Mouse (Mus musculus) neural tube, embryonic 15.5 days (tissue): ENCODE results near the gene Pcgf2. TPM values are rescaled to one million over a fixed set of nuclear protein-coding genes. Genes with fewer than 3 reads are reported as not detected.

ENCODE experiments used
- ATAC-seq: fragments of 200-750 bp; cut with Nextera tagmentation; 2 replicates; pipeline ENCODE4 v1.8.0; 2017; ENCODE audit warnings: mild to moderate bottlenecking, moderate TSS enrichment, moderate library complexity; ENCODE audit not compliant: low FRiP score
- H3K27ac ChIP-seq: fragments of 300-500 bp; sonication (generic); replicated peaks from 2 replicates; pipeline ENCODE4 v1.5.1; 2015; ENCODE audit warnings: mild to moderate bottlenecking, inconsistent platforms
- H3K27me3 ChIP-seq: fragments of 300-500 bp; sonication (generic); replicated peaks from 2 replicates; pipeline ENCODE4 v1.6.1; 2015; ENCODE audit warnings: inconsistent platforms
- H3K36me3 ChIP-seq: fragments of 300-500 bp; sonication (generic); 2 replicates; pipeline ENCODE4 v1.6.1; 2015; ENCODE audit warnings: inconsistent platforms
- H3K4me1 ChIP-seq: fragments of 300-500 bp; sonication (generic); 2 replicates; pipeline ENCODE4 v1.6.1; 2015; ENCODE audit warnings: inconsistent platforms
- H3K4me2 ChIP-seq: fragments of 300-500 bp; sonication (generic); 2 replicates; pipeline ENCODE4 v1.6.1; 2015; ENCODE audit warnings: inconsistent platforms, mild to moderate bottlenecking, moderate library complexity
- H3K4me3 ChIP-seq: fragments of 300-500 bp; sonication (generic); replicated peaks from 2 replicates; pipeline ENCODE4 v1.5.1; 2015; ENCODE audit warnings: mild to moderate bottlenecking, inconsistent platforms
- H3K9ac ChIP-seq: fragments of 300-500 bp; sonication (generic); replicated peaks from 2 replicates; pipeline ENCODE4 v1.6.1; 2015; ENCODE audit warnings: mild to moderate bottlenecking, inconsistent platforms
- H3K9me3 ChIP-seq: fragments of 300-500 bp; sonication (generic); replicated peaks from 2 replicates; pipeline ENCODE4 v1.6.1; 2016; ENCODE audit warnings: inconsistent platforms
- WGBS: fragments of 180-500 bp; shearing (Covaris S2); methylation state at CpG from one replicate; pipeline ENCODE4 v1.1.7; 2015; ENCODE audit warnings: mixed read lengths; 5-methylcytosine and 5-hydroxymethylcytosine counted together
- polyA plus RNA-seq: library from polyadenylated mRNA; unstranded; fragments of >200 nt; fragmentation: Nextera tagmentation; extraction: Ambion mirVana; gene quantifications from 2 replicates; pipeline ENCODE4 v1.2.1, GENCODE M21; 2015

The Pcgf2 gene
- polyA plus RNA-seq, 1 experiment from 2014 or later, result 17.7 TPM

DNA sequence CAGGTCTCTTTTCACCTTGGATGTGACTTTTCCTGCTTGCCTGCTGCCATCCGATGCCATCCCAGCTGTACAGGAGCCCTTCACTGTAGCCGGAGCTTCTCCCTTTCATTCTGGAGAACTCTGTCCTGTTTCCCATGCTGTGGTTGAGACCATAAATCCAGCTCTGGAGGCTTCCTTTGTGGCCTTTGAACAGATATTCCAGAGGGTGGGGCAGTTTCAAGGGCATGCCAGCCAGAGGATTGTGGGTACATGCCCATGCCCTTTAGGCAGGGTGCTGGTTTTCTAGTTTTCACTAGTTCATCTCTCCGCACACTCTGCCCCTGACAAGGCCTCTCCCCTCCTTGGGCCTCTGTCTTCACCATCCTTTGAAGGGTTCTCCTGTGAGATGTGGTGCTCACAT is 13.2 kb downstream of the Pcgf2 start:
- H3K36me3 ChIP-seq, result peaks cover 40% of the 10 kb centered on the region
- no peak overlapping the region for H3K9ac ChIP-seq

DNA sequence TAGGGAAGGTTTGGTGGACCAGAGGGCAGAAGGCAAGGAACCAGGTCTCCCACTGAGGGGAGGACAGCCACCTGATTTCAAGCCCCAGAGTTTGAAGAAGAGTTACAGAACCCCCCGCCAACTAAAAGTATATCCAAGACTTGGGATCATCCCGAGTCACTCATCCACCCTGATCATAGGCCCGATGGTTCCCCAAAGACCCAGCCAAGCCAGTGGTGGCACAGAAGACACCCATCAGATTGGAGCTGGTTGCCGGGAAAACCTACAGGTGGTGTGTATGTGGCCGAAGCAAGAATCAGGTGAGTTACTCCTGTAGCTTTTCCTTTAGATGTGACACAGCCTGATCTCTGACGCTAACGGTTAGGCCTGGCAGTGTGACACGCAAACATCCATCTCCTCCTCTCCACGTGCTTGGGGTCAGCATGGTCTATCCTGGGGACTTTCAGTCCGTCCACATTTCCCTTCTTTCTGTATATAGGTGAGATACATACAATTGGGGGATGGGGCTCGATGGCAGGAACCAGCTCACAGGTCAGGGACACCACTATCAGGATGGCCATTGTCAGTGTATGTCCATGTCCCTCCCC is 13.9 kb downstream of the Pcgf2 start:
- peak overlapping the region; percentile 92 for H3K4me2 ChIP-seq
- H3K4me1 ChIP-seq, result peaks cover 30% of the 10 kb centered on the region
- no peak for ATAC-seq
- H3K27ac ChIP-seq, result no peak overlapping the region
- no peaks in the 10 kb centered on the region for H3K27me3 ChIP-seq
- peaks cover 40% of the 10 kb centered on the region for H3K36me3 ChIP-seq
- no peaks in the 10 kb centered on the region for H3K9me3 ChIP-seq
- peak overlapping the region; percentile 45 for H3K4me3 ChIP-seq
- 77% methylated on average over 11 of the region's 11 CpGs for WGBS
- H3K9ac ChIP-seq, result 0 out of 2 replicates have a peak overlapping the region, but pooled peaks have one; percentile 22

More for the DNA sequence above, 13.2 kb downstream of the Pcgf2 start:
- no peak for ATAC-seq
- no peak overlapping the region for H3K4me3 ChIP-seq
- no peak overlapping the region for H3K27ac ChIP-seq
- no peak overlapping the region for H3K4me2 ChIP-seq
- H3K9me3 ChIP-seq, result no peaks in the 10 kb centered on the region
- H3K4me1 ChIP-seq, result peaks cover 30% of the 10 kb centered on the region
- no peaks in the 10 kb centered on the region for H3K27me3 ChIP-seq
- 80% methylated on average over 3 of the region's 3 CpGs for WGBS

DNA sequence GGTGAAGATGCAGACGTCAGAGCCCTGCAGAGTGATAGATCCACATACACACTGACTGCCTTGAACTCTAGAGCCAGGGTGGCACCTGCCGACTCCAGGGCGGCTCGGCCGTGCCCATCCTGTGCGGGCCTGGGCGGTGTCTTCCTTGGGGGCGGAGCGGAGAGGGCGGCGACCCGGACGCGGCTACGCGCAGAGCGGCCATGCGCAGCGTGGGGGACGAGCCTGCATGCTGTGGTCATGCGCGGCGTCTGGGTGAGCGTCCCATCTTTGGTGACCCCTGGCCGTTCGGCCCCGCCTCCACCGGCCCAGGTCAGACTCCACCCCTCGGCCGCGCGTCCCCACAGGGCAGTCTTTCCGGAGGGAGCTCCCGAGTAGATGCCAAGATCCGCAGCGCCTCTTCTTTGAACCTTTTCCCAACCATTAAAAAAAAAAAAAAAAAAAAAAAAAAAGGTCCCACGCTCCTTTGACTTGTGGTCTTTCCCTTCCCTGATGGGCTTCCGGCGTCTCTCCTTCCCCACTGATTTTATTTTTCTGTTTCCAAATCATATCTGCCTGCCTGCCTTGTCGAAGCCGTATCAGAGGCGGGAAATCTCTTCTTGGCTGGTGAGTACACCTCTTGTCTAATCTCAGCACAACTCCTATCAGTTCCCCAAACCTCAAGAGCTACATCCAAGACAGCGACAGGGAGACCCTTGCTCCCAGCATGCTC is 14.5 kb downstream of the Pcgf2 start, which contains the start of gene Cisd3:
Gene Cisd3 (plus strand): TSS at position 214 of the 709 bp plus-strand sequence.
- Histone ChIP-seq H3K4me1 (peaks cover 31% of the 10 kb centered on the region), H3K9me3 (no peaks in the 10 kb centered on the region), H3K27ac (peak within 1 kb of the TSS; percentile 60; the same call in 1 of the 2 replicates), H3K4me2 (peak within 1 kb of the TSS; percentile 92), H3K9ac (peak within 1 kb of the TSS; percentile 58), H3K36me3 (peaks cover 35% of the 10 kb centered on the region), H3K27me3 (no peaks in the 10 kb centered on the region), H3K4me3 (peak within 1 kb of the TSS; percentile 45)
- ATAC-seq, result peak; percentile 85
- WGBS, result under 1% methylated on average over 43 of the region's 43 CpGs

DNA sequence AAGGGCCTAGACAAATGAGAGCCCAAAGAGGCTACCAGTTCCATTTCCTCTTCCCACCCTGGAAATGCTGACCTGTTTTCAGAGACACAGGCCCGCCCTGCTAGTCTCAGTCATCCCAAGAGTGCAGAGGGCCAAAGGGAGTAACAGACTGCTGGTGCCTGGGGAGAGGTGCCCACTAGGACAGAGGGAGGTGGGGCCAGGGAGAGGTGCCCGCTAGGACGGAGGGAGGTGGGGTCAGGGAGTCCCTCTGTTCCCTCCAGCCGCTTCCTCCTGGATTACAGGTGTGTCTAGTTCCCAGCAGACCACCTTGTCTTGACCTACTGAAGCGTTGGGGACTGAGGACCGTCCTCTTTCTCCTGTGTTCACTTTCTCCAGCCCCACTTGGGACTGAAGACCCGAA is 15.5 kb downstream of the Pcgf2 start:
- Histone ChIP-seq H3K4me1 (peaks cover 36% of the 10 kb centered on the region), H3K9ac (no peak overlapping the region), H3K27ac (peak overlapping the region; percentile 60; the same call in 1 of the 2 replicates), H3K4me2 (peak overlapping the region; percentile 92), H3K9me3 (no peaks in the 10 kb centered on the region), H3K36me3 (peaks cover 32% of the 10 kb centered on the region), H3K27me3 (no peaks in the 10 kb centered on the region), H3K4me3 (0 out of 2 replicates have a peak overlapping the region, but pooled peaks have one; percentile 45)
- ATAC-seq, result no peak
- WGBS, result 47% methylated on average over 7 of the region's 7 CpGs

DNA sequence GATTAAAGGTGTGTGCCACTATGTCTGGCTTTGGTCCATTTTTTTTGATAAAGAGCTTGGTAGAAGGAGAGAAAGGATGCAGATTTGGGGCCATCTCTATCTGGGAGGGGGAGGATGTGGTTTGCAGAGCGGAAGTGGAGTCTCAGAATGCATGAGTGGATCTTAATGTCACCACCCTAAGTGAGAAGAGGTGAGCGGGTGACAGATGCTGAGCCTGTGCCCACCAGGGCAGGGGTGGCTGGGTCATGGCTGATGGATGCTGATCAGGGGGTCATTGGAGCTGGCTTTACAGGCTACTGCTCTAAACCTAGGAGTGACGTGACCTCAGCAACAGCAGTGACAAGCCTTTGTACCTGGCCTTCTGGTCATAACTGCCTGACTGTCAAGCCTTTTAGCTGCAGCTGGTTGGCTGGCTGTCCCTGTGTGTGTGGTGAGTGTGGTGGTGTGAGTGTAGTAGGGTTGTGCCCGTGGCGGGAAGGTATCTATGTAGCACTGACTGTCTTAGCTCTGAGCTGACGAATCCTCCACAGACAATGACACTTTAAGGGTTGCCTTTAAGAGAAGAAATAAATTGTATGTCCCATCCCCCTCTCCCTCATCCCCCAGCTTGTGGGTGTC is 16.1 kb downstream of the Pcgf2 start:
- 80% methylated on average over 6 of the region's 6 CpGs for WGBS
- H3K4me1 ChIP-seq, result peaks cover 36% of the 10 kb centered on the region
- no peak for ATAC-seq

DNA sequence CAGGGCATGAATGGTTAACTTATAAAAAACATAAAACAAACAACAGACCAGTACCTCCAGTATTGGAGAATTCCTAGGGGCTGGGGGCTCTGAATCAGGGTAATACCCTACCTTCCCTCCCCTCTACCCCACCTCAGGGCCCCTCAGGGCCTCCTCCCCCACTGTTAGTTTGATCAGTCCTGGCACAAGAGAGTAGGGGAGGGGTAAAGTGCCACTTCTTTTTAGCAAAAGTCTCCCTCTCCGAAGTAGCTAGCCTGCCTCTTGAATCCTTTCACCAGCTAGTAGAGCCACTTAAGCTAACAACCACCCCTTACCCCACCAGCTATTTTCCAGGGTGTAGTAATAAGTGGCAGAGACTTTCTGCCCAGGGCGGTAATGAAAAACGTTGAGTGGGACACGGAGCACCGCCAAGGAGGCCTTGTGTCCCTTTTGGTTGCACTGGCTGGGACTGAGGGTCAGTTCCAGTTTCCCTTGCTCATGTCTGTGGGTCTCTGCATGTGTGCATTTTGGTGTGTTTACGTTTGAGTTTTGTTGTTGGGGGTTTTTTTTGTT is 17.7 kb downstream of the Pcgf2 start:
- H3K9ac ChIP-seq, result no peak overlapping the region
- H3K9me3 ChIP-seq, result no peaks in the 10 kb centered on the region
- no peak overlapping the region for H3K4me3 ChIP-seq
- no peaks in the 10 kb centered on the region for H3K27me3 ChIP-seq
- WGBS, result 84% methylated on average over 6 of the region's 6 CpGs
- peaks cover 37% of the 10 kb centered on the region for H3K4me1 ChIP-seq
- no peak for ATAC-seq
- no peak overlapping the region for H3K4me2 ChIP-seq
- H3K36me3 ChIP-seq, result peaks cover 38% of the 10 kb centered on the region
- H3K27ac ChIP-seq, result no peak overlapping the region

More for the DNA sequence above, 16.1 kb downstream of the Pcgf2 start:
- no peaks in the 10 kb centered on the region for H3K9me3 ChIP-seq
- H3K9ac ChIP-seq, result no peak overlapping the region
- H3K4me3 ChIP-seq, result no peak overlapping the region
- no peaks in the 10 kb centered on the region for H3K27me3 ChIP-seq
- no peak overlapping the region for H3K4me2 ChIP-seq
- H3K36me3 ChIP-seq, result peaks cover 35% of the 10 kb centered on the region
- H3K27ac ChIP-seq, result no peak overlapping the region

DNA sequence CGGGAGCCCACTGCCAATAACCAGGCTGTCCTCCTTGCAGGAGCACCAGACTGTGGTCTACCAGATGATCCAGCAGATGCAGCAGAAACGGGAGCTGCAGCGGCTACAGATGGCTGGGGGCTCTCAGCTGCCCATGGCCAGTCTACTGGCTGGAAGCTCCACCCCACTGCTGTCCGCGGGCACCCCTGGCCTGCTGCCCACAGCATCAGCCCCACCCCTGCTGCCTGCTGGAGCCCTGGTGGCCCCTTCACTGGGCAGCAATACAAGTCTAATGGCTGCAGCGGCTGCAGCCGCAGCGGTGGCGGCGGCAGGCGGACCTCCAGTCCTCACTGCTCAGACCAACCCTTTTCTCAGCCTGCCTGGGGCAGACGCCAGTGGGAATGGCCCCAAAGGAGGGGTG is 19.9 kb downstream of the Pcgf2 start:
- H3K4me3 ChIP-seq, result no peak overlapping the region
- H3K9ac ChIP-seq, result no peak overlapping the region
- 55% methylated on average over 12 of the region's 12 CpGs for WGBS
- H3K36me3 ChIP-seq, result peaks cover 47% of the 10 kb centered on the region
- H3K27ac ChIP-seq, result peak overlapping the region; percentile 41
- ATAC-seq, result no peak
- H3K4me1 ChIP-seq, result peaks cover 28% of the 10 kb centered on the region
- no peaks in the 10 kb centered on the region for H3K27me3 ChIP-seq
- no peaks in the 10 kb centered on the region for H3K9me3 ChIP-seq
- H3K4me2 ChIP-seq, result no peak overlapping the region

DNA sequence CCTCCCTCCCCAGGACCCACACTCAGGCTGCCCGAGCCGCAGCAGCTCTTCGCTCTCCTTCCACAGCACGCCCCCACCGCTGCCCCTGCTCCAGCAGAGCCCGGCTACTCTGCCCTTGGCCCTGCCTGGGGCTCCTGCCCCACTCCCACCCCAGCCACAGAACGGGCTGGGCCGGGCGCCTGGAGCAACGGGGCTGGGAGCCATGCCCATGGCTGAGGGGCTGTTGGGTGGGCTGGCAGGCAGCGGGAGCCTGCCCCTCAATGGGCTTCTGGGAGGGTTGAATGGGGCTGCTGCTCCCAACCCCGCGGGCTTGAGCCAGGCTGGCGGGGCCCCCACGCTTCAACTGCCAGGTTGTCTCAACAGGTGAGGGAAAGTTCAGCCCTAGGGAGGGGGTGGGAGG is 22.0 kb downstream of the Pcgf2 start:
- Histone ChIP-seq H3K27ac (no peak overlapping the region), H3K36me3 (peaks cover 69% of the 10 kb centered on the region), H3K9ac (no peak overlapping the region), H3K27me3 (no peaks in the 10 kb centered on the region), H3K4me3 (no peak overlapping the region), H3K4me1 (peaks cover 17% of the 10 kb centered on the region), H3K4me2 (no peak overlapping the region), H3K9me3 (no peaks in the 10 kb centered on the region)
- WGBS, result 85% methylated on average over 15 of the region's 15 CpGs
- ATAC-seq, result no peak

DNA sequence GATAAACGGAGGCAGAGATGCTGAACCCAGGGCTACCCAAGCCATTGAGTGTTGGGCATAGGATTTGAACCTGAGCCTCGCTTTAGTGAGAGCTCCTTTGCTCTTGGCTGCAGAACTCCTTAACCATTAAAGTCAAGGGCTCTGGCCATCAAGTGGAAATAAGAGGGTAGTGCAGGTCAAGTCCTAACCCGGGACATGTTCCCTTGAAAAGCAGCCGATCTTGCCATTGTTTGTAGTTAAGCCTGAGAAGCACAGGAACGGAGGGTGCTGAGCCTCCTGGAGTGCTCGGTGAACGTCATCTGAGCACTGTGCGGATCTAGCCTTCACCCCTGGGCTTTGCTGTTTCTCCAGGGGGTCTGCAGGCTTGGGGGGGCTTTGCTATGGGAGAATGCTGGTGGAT is 22.5 kb downstream of the Pcgf2 start:
- 52% methylated on average over 8 of the region's 8 CpGs for WGBS
- peaks cover 73% of the 10 kb centered on the region for H3K36me3 ChIP-seq
- no peak for ATAC-seq

DNA sequence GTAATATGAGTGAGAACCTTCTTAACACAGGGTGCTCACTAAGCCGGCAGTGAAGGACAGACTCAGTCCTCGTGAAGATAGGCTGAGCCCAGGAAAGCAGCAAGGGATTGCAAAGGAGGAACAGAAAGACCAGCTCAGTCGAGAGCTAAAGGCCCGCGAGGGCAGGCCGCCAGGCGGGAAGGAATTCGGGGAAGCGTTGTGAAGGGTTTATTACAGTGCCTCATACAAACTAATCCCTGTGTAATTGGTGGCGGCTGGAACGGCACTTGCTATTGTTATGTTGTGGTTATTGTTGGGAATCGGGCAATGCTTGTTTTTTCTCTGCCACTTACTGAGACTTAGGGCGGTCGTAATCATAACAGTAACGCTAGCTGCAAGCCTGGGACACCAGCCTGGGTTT is 22.9 kb downstream of the Pcgf2 start:
- H3K4me1 ChIP-seq, result peaks cover 17% of the 10 kb centered on the region
- H3K4me3 ChIP-seq, result no peak overlapping the region
- H3K27ac ChIP-seq, result no peak overlapping the region
- no peak overlapping the region for H3K4me2 ChIP-seq
- no peaks in the 10 kb centered on the region for H3K27me3 ChIP-seq
- peaks cover 73% of the 10 kb centered on the region for H3K36me3 ChIP-seq
- 25% methylated on average over 15 of the region's 15 CpGs for WGBS
- no peak overlapping the region for H3K9ac ChIP-seq
- no peaks in the 10 kb centered on the region for H3K9me3 ChIP-seq
- no peak for ATAC-seq

More for the DNA sequence above, 22.5 kb downstream of the Pcgf2 start:
- Histone ChIP-seq H3K27me3 (no peaks in the 10 kb centered on the region), H3K27ac (no peak overlapping the region), H3K9ac (no peak overlapping the region), H3K4me2 (no peak overlapping the region), H3K9me3 (no peaks in the 10 kb centered on the region), H3K4me1 (peaks cover 17% of the 10 kb centered on the region), H3K4me3 (no peak overlapping the region)

DNA sequence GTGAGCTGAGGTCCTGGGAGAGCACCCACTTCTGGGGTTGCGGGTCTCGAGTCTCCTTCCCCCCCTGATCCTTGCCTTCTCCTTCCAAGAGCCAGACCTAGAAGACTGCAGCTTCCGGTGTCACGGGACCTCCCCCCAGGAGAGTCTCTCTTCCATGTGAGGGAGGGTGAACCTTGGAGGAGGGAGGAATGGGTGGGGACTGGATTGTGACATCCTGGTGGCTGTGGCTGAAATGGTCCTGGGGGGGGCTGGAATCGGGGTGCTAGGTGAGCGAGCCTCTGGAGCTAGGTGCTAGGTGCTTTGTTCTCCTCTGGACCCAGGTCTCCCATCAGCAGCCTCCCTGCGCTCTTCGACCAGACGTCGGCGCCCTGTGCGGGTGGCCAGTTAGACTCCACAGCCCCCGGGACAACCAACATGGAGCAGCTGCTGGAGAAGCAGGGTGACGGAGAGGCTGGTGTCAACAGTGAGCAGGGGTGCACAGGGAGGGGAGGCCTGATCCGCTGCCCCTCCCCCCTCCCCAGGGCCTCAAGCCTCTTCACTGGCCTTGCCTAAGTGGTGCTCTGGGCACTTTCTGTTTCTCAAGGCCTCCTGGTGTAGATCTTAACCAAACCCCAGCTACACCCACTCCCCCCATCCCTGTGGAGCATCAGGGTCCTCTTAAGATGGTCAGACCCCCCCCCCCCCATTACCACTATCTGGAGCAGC is 24.1 kb downstream of the Pcgf2 start:
- Histone ChIP-seq H3K9ac (no peak overlapping the region), H3K4me1 (peaks cover 17% of the 10 kb centered on the region), H3K4me3 (no peak overlapping the region), H3K36me3 (peaks cover 72% of the 10 kb centered on the region), H3K27me3 (no peaks in the 10 kb centered on the region), H3K27ac (no peak overlapping the region), H3K4me2 (no peak overlapping the region), H3K9me3 (no peaks in the 10 kb centered on the region)
- WGBS, result 86% methylated on average over 14 of the region's 15 CpGs
- ATAC-seq, result no peak
